Mouse (Mus musculus): ENCODE measurements around the gene Anks1b.
A peak's percentile ranks its signal among the peaks of the same experiment; 100 is the strongest.

Anks1b gene

DNA sequence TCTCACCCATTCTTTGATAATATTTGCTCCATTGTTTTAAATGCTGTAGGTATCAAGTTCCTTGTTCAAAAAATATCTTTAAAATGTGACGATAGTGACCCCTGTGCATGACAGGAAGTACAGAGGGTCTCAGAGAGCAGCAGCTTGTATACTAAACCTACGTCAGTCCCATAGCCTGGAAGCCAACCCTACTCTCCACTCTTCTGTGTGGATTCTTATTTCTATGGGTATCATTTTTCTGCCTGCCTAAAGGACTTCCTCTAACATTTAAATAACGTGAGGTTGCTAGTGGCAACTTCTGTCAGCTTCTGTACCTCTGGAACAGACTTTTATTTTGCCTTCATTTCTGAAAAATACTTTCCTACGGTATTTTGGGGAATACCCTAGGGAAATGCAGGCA lies 812.1 kb downstream of the Anks1b start:
- DNase-seq = no peak

DNA sequence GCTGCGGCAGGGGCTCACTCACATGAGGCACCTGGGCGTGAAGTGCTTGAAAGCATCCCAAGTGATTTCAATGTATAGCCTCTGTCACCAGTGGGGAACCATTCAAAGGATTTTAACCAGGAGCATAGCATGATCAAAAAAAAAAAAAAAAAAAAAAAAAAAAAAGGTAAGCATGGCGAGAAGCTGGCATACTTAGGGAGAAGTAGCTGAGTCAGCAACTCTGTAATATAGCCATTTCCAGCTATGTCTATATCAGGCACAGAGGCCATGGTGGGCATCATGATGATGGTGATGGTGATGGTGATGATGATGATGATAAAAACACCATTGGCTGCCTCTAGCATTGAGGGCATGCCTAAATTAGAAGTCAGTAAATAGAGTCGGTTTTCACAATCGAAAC lies 814.8 kb downstream of the Anks1b start:
- no peak for DNase-seq

DNA sequence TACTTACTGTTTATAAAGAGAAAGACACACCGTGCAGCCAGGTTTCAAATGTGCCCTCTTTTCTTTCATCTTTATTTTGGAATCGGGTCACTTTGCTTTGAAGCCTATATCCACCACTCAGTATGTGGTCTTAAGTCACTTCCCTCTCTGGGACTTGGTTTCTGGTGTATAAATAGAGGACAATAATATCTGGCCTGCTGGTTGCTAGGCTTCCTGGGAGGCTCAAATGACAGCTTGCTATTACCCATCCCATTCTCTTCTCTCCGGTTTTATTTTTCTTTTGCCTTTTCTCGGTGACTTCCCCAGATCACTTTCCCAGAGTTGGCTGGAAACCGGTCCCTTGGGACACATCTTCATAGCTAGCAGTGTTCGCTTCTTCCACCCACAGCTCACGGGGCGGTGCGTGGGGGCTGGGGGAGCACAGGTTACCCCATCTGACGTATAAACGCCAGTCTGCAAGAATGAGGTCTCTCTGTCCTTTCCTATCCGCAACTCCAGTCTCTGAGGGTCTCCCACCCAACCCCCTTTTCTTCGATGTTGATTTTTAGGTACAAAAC lies 815.5 kb downstream of the Anks1b start:
- DNase-seq = no peak

DNA sequence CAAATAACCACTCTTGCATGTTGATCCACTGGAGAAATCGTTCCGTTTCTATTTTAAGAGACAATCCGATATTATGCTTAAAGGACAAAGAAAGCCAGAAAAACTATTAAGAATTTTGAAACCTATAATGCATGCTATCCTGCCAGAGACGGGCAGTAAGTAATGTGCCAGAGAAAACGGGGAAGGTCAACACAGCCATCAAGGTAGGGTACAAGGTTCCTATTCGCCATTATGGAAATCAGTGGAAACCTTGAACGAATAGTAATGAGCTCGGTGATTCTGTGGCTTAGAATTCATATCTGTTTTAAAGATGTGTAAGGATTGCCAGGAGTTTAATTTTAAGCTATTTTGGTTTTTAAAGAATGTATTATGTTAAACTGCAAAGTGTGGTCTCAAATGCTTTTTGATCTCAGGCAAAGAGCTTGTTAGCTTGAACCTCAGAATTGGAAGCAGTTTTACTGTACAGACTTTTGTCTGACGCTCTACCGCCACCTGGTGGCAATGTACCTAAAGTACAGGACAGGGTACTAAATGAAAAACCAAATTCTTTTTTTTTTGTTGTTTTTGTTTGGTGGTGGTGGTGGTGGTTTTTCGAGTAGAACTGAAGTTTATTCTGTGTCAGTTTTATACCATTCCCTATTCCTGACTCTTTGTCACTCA lies 816.7 kb downstream of the Anks1b start:
- no peak for DNase-seq

DNA sequence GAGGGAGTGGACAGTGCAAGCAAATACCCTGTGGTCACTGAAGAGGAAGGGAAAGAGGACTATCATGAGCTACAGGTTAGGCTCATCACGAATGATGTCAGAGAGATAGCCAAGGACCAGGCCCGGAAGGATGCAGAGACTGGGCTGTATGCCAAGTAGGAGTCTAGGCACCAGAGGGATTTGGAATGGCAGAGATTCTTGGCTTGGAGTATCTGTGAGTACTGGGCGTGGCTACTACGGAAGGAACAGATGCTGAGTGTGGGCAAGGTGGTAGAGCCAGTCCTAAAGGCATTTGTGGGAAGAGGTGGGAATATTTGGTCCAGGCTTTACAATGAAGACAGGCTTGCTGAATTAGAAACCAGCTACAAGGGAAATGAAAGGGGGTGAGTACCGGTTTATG lies 823.4 kb downstream of the Anks1b start:
- DNase-seq = no peak

DNA sequence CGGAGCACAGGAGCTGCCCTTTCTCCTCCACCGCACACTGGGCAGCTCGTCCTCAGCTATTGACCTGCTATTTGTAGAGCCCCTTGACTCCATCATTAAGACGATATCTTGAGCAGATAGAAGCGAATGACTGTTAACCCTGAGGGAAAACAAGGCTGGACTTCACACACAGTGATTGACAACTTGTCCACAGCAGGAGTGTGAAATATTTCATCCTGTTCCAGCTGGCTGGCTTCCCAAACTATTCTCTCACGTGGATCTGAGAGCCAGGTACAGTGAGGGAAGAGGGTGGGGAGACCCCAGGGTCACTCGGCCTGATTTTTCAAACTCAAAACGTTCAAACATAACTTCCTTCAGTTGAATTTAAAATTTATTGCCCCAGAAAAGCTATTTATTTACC lies 824.1 kb downstream of the Anks1b start:
- no peak for DNase-seq

DNA sequence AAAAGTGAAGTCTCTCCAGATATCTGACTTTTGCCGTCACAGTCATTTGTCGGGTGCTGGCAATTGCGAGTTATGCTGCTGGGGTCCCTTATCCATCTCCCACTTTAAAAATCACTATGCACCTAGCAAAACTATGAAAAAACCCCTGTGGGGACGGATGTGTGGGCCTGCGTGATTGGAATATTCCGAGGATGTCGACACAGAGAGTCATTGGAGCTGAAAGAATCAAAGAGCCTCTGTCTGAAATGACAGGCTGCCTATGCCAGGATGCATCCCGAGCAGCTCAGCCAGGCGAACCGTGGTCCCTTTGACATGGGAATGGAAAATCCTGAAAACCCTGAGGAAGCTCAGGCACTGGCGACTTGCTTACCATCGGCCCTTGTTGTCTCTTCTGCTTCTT lies 825.9 kb downstream of the Anks1b start:
- no peak for DNase-seq

DNA sequence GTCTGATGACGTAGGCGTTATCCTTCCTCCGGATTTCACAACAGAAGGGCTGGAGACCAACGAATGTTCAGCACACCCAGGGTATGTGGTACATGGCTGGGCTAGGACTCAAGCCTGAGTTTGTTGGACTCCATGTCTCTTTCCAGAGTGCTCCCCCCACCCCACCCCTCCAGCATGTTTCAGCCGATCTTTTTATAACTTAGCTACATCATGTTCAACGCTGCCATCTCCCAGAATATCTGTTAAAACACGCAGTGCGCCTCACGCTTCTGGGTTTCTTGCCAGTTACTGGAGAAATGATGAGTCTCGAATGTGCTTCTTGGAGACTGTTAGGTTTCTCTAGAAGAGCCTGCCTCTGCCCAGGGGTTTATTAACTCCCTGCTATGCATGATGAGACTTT lies 831.3 kb downstream of the Anks1b start:
- DNase-seq = no peak

DNA sequence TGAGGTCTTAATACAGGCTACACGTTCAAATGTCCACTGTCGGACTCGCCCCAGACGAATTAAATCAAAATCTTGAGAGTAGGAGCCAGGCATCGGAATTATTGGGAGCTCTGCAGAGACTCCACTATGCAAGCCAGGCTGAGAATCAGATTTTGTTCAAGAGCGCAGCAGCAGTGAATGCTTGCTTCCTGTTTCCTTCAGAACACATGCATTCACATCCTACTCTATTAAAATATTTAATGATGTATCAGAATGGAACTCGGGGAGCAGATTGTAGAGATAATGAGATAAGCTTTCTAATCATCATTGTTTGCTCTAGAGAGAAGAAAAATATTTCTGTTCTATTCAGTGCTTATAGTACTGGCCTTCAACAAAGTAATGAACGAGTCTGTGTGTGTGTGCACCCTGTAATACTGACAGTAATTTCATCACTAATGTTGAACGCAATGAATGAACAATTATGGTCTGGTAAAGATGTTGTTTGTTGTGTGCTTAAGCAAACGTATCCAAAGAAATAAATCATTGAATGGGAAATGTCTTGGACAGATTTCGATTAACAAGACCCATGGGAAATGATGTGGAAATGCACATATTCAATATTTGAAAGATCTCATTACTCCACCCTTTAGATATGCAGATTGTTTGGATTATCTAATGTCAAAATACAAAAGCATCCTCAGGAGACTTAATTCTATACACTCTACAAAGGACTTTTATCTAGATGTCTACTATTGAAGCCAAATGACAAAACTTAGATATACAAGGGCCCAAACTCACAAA lies 835.7 kb downstream of the Anks1b start:
- no peak for DNase-seq

DNA sequence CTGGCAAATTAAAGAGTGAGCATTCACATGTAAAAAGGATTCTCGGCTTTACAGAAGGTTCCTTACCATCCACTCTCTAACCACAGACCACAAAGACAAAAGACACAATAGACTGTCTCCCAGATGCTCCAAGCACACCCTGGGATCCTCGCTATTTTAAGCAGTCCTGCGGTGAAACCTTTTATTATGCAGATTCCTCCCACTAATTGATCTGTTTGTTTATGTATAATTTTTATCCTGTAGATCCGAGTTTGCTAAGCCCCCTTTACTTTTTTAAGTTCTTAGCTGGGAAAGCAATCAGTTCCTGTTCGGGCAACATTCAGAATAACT lies 836.3 kb downstream of the Anks1b start:
- no peak for DNase-seq

DNA sequence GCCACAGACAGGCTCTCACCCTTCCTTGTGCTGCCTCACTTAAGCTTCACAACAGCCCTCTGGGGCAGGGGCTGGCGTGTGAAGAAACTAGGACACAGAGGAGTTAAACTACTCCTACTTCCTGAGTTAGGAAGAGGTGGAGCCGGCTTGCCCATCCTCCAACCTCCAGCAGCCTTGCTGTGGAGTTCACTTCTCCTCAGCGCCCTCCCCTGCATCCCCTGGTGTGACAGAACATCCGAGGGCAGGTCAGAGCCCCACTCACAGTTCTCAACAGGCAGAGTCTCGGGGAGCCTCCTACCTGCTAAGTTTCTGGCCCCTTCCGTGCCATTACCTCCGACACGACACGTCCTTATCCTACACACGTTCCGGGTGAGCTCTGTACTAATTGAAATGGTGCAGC lies 844.7 kb downstream of the Anks1b start:
- no peak for DNase-seq

DNA sequence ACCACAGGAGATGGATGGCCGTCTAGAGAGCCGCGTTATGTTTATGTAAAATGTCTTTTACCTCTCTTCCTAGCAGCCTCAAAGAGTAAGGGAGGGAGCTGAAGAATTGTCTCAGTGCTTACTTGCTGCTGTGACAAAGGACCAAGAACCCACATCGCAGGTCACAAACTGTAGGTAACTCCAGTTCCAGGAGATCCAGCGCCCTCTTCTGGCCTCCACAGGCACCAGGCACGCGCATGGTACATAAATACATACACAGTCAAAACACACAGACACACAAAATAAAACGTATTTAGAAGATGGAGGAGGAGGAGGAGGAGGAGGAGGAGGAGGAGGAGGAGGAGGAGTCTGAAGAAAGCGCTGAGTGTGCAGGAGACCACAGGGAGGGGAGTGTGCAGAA lies 845.4 kb downstream of the Anks1b start:
- DNase-seq = no peak

DNA sequence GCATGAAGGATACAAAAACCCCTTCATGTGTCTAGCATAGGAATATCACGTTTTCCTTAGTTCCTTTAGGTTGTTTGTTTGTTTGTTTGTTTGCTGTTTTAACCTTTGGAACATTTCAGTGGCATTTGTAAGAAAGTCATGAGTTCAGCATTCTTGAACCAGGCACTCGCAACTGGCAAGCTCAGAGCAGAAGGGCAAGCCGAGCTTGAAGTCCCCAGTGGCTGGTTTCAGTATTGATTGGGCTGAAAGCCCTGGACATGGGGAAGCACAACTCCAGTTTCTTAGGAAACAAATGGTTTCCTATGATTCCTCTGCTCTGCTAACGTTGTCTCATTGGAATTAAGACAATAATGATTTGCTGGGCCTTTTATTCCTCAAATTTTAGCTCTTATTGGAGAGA lies 846.7 kb downstream of the Anks1b start:
- DNase-seq = no peak

DNA sequence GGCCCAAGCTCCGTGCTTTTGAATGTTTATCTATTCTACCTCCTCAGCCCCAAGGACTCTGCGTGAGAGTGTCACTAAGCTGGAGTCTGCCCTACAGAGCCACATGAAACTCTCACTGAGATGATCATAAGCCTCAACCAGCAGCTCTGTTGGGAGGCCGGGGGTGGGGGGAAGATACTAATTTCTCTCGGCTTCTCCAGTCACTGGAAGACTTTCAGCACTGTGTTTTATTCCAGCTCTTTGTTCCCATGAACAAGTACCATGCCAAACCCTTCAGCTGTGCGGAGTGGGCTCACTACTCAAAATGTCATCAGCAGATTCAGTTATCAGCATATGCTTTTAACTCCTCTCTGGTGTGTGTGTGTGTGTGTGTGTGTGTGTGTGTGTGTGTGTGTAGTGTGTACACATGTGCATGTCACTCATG lies 849.8 kb downstream of the Anks1b start:
- DNase-seq = no peak

DNA sequence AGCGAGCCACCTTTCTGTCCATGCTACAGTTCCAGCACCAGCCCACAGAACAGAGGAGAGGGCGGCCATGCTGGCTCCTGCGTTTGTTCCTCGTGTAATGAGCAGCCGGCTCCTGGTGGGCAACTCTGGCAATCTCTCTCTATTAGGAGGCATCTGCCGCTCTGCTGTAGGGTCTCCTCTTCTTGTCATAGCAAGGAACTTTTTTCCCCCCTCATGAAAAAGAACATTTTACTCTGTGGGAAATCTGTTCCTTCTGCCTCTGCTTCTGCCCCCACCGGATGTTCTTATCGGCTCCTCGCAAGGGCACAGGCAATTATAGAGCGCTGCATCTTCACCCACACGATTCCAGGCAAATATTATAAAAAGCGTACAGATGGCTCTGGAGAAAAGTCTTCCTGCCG lies 850.6 kb downstream of the Anks1b start:
- DNase-seq = no peak

DNA sequence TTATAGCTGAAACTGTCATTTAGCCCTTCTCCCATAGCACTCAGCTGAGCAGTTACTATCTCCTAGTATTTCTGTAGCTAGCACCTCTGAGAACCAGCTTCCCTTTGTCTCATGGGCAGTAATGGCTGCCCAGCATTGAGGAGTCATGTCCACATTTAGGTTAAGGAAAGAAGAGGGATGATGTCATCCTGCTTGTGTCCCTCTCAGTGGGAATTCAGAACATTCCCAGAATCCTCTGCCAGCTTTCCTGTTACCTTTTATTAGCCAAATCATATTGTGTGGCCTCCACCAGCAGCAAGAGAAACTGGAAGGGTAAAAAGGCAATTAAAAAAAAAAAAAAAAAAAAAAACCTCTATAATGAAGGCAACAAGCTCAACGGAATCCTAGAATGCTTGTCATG lies 851.6 kb downstream of the Anks1b start:
- DNase-seq = no peak

DNA sequence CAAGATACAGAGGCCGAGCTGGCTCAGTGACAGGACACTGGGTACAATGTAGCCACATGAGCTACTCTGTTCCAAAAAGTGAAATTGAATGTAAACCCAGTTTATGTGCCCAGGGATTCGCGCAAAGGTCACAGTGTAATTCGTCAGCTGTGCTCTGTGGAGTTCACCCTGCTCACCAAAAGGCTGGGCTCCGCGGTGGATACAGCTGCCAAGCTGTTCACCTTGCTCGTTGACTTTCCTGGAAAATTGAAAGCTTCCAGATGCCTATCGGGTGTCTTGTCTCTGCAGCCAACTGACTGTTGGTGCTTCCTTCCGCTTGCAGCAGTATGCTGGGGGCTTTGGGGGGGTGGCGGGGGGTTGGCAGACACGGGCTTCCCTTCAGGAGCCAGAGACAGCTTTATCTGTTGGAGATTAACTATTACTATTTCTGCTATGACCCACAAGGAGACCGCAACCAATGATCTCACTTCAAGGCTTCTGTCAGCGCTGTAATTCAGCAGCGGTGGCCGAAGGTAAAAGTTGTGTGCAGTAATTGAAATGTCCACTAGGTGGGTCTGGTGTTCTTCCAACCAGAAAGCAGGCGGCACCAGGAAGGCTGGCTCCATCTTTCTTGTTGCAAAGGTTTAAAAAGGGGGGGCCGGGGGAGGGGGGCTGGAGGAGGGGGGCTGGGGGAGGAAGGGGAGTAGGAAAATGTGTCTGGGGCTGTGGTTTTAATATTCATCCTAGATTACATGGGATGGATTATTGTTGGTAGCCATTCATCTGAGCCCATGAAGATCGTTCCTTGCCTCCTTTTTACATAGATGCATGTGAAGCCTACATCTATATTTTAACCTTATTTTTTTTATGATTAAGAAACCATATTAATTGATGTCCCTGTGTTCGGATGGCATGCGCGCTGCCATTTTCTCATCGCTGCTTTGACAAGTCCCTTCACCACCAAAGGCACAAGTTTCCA lies 855.4 kb downstream of the Anks1b start:
- DNase-seq = peak; percentile 46

DNA sequence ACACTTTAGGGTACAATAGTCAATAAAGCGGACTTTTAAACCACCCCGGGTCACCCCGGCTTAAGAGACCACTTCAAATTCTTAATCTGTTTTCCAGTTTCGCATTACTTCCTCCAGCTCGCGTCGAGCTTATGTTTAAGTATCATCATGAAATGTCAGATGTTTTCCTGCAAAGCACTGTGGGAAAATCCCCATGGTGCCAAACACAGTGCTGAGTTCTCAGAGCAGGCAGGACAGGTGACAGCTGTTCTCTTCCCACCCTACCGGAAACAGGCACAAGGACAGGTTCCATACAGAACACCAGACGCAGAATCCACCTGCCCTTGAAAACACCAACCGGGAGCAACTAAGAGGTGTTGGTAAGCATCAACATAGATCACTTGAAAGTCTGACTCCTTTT lies 856.2 kb downstream of the Anks1b start:
- no peak for DNase-seq

DNA sequence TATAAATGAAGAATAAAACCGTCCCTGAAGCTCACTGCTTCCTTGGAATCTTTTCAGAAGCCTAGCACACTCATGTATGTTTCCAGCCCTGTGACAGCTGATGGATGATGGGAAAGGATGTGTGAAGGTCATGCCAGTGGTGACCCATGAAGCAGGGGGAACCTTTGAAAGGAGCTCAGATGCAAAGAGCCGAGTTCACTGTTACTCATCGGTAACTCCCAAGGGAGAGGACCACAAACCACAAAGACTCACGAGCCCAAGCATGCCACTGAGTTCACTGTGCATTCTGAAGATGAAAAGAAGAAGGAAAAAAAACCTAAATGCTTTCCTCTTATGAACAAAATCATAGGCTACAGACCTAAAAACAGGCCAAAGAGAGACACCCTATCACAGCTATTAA lies 859.5 kb downstream of the Anks1b start:
- no peak for DNase-seq

DNA sequence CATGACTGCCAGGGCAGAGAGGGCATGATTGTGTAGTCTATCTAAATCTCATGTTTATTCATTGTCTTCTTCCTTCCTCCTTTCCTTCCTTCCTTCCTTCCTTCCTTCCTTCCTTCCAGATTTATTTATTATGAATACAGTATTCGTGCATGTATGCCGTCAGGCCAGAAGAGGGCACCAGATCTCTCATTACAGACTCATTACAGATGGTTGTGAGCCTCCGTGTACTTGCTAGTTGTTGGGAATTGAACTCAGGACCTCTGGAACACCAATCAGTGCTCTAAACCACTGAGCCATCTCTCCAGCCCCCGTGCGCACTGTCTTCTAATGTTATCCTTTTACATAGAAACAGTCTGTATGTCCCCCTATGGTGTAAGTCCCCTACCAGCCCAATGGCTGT lies 860.3 kb downstream of the Anks1b start:
- peak; percentile 7 for DNase-seq

DNA sequence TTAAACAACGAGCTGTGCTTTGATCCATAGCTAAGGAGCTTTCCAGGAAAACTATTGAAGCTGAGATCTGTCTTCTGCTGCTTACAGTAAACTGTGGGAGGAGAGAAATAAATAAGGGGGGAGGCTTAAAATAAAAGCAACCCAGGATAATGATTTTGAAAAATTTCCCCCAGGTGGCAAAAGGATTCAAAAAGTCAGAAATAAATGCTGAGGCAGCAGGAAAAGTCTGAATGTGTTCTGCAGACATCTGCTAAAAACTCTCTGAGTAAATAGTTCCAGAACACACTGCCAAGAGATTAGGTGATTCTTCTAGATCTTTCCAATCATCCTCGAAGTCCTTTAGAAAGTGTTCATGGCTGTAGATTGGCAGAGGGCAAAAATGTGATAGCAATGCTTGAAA lies 865.2 kb downstream of the Anks1b start:
- DNase-seq = no peak

DNA sequence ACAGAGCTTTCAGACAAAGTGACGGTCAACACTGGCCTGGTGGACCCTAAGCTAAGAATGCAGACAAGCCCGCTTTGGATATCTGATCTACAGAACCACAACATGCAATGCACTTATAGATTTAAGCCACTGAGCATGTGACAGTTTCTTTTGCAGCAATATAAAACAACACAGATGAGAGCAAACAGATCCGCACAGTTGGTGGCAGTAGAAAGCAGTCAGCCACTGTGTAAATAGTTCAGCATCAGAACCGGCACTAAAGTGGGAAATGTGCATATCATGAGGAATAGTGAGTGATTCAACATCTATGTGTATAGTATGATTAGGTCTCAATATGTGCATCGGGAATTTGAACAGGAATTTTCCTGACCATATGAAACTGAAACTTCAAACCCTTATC lies 867.6 kb downstream of the Anks1b start:
- no peak for DNase-seq

DNA sequence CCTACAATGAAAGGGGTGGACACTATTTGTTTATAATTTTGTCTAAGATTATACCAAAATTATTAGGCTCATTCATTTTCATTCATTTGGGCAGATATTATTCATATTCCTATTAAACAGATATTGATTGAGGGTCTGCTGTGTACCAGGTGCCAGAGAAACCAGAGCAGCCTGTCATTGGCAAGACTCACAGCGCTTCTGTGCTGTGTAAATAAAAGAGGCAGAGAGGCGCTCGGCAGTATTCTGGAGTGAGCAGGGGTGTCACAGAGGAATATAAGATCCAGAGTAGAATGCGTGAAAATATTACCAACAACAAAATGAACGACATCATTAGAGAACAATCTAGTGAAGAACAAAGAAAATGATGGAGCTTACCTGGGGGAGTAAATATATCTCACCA lies 878.6 kb downstream of the Anks1b start:
- DNase-seq = no peak

DNA sequence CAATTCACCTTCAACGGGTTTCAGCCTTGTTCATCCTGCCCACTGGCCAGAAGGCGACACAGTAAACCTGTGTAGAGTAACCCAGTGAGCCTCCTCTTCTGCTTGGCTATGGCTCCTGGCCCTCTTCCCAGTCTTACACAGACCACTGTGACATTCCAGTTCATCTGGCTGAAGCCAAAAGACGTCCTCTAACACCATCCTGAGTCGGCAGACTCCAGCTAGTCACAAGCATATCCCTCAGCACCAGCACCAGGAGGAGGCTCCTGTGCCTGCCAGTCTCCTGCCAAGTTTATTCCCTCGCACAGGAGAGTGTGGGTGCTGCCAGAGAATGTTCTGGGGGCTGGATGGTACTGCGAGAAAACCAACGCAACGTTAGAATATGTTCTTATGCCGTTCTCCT lies 879.8 kb downstream of the Anks1b start:
- no peak for DNase-seq

All from kidney, adult 11 months (tissue).